Mouse (Mus musculus): ENCODE measurements around the gene Fbxo11. TPM values are rescaled to one million over a fixed set of nuclear protein-coding genes. Genes with fewer than 3 reads are reported as not detected.
A peak's percentile ranks its signal among the peaks of the same experiment; 100 is the strongest.

Gene Fbxo11
- polyA plus RNA-seq (2015; fragmentation: Nextera tagmentation; extraction: Ambion mirVana) = 14.8 and 15.6 TPM in 2 replicates

DNA sequence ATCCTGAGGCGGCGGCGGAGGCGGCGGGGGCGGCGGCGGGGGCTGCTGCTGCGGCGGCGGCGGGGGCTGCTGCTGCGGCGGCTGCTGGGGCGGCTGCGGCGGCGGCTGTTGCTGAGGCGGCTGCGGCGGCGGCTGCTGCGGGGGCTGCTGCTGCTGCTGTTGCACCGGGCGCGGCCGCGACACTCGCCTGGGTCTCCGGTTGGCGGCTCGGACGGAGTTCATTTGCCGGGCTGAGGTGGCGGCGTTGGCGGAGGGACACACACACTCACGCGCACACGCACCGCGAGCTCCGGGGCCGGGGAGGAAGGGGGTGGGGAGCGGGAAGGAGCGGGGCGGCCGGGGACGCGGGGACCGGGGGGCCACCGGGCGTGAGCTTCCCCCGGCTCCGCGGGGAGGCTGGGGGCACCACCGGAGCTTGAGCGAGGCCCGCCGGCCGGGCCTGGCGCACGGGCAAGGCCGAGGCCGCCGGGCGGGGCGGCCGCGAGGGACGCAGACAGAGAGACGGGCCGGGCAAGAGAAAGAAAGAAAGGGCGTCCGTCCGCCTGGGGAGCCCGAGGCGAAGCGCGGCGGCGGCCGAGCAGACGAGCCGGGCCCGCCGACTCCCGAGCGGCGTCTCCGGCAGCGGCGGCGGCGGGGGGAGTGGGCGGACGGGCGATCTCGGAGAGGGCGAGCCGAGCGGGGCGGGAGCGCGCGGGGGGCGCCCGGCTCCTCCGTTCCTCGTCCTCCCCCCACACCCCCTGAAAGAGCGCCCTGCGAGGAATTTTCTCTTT, at the start of gene Fbxo11:
Gene Fbxo11 (minus strand): TSS at position 261 of the 770 bp plus-strand sequence.
- Histone ChIP-seq H3K4me1 (ENCODE audit: insufficient read depth, low read length) (peaks cover 9% of the 10 kb centered on the region), H3K36me3 (ENCODE audit: insufficient read depth, low read length) (0 out of 2 replicates have a peak, but pooled peaks cover under 1% of the 10 kb centered on the region), H3K27ac (ENCODE audit: low read length) (peak within 1 kb of the TSS; percentile 99), H3K9ac (replicated peaks; ENCODE audit: low read length) (peak within 1 kb of the TSS; percentile 100), H3K9me3 (ENCODE audit: low read length) (no peaks in the 10 kb centered on the region), H3K27me3 (ENCODE audit: insufficient read depth, low read length) (no peaks in the 10 kb centered on the region), H3K4me3 (ENCODE audit: low read length) (peak within 1 kb of the TSS; percentile 100), H3K4me2 (replicated peaks; ENCODE audit: low read depth, low read length) (peak within 1 kb of the TSS; percentile 84)
- WGBS = under 1% methylated on average over 48 of the region's 112 CpGs
- peak; percentile 9; the same call in 1 of the 2 replicates for ATAC-seq (ENCODE audit: low FRiP score, low TSS enrichment)

GRCm38 (mm10) chr17:88113883-88114229, 48.8 kb upstream of the Fbxo11 start:
- H3K9ac ChIP-seq (replicated peaks; ENCODE audit: low read length) = no peak overlapping the region
- no peaks in the 10 kb centered on the region for H3K36me3 ChIP-seq (ENCODE audit: insufficient read depth, low read length)
- no peak overlapping the region for H3K27ac ChIP-seq (ENCODE audit: low read length)
- no peaks in the 10 kb centered on the region for H3K9me3 ChIP-seq (ENCODE audit: low read length)
- WGBS = 94% methylated on average over 10 of the region's 10 CpGs
- H3K4me2 ChIP-seq (replicated peaks; ENCODE audit: low read depth, low read length) = no peak overlapping the region
- no peaks in the 10 kb centered on the region for H3K27me3 ChIP-seq (ENCODE audit: insufficient read depth, low read length)
- peaks cover 7% of the 10 kb centered on the region for H3K4me1 ChIP-seq (ENCODE audit: insufficient read depth, low read length)
- no peak overlapping the region for H3K4me3 ChIP-seq (ENCODE audit: low read length)
- ATAC-seq (ENCODE audit: low FRiP score, low TSS enrichment) = no peak

GRCm38 (mm10) chr17:88113015-88113882, 48.2 kb upstream of the Fbxo11 start:
- H3K4me2 ChIP-seq (replicated peaks; ENCODE audit: low read depth, low read length) = no peak overlapping the region
- WGBS = 84% methylated on average over 12 of the region's 12 CpGs
- no peak for ATAC-seq (ENCODE audit: low FRiP score, low TSS enrichment)
- no peak overlapping the region for H3K27ac ChIP-seq (ENCODE audit: low read length)
- no peak overlapping the region for H3K4me3 ChIP-seq (ENCODE audit: low read length)
- no peaks in the 10 kb centered on the region for H3K9me3 ChIP-seq (ENCODE audit: low read length)
- H3K9ac ChIP-seq (replicated peaks; ENCODE audit: low read length) = no peak overlapping the region
- H3K36me3 ChIP-seq (ENCODE audit: insufficient read depth, low read length) = no peaks in the 10 kb centered on the region
- no peaks in the 10 kb centered on the region for H3K27me3 ChIP-seq (ENCODE audit: insufficient read depth, low read length)
- H3K4me1 ChIP-seq (ENCODE audit: insufficient read depth, low read length) = peaks cover 7% of the 10 kb centered on the region

DNA sequence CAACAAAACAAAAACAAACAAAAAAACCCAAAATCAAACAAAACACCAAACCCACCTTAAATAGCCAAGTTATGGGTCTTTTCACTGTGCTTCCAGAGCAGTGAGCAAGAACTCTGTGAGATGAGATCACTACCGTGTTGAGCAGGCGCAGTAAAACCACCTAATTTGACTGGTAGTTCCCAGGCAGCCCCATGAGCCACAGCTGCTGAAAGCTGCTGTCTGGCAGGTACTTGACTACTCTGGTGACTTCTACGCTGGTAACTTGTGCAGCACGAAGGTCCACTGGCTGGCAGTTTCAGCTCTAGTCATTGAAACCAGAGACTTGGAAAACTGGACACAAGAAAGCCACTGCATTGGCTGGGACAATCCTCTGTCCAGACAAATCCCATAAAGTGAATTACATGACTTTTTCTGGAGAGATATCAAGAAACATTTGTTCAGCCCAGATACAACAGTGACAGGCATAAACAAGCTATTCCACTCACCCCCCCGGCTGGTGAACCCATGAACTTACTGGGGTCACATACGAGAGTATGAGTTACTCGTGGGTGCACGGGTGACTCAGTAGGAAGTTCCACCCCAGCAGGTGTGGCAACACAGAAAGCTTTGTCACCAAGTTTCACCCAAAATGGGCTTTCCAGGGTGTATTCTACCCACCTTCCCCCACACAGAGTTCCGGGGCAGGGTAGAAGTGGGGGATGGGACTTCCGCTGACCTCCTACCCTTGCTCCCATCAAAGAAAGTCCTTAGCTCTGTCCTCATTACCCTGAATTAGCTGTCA, 47.0 kb upstream of the Fbxo11 start:
- no peak for ATAC-seq (ENCODE audit: low FRiP score, low TSS enrichment)

DNA sequence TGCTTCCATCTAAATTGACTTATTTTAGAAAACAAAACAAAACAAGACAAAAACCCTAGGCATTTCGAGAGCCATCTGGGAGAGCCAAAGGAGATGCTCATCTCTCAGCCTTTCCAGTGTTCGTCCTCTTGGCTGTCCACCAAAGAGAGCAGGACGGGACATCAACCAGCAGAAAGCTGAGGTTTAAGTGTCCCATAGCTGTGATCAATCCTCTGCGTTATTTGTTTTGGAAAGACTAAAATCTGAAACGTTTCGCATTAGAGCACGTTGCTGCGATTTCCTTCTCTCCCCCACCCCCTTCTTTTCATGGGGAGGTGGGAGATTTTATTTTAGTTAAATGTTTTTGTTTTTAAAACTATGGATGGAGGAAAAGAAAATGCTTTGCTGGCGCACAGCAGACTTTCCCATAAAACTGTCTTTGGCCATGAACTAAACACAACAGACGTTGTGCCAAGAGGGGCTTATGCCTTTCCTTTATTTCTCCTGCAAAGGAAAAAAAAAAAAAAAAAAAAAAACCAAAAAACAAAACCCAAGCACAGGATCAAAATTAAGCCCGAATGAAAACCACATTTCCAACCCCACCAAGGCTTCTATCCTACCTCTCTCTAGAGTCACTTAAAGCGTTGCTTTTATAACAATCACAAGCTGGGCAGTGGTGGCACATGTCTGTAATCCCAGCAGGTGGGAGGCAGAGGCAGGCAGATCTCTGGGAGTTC, 46.1 kb upstream of the Fbxo11 start:
- ATAC-seq (ENCODE audit: low FRiP score, low TSS enrichment) = no peak
- WGBS = 64% methylated on average over 12 of the region's 12 CpGs

More for the DNA sequence above, 47.0 kb upstream of the Fbxo11 start:
- H3K4me2 ChIP-seq (replicated peaks; ENCODE audit: low read depth, low read length) = no peak overlapping the region
- H3K27me3 ChIP-seq (ENCODE audit: insufficient read depth, low read length) = no peaks in the 10 kb centered on the region
- H3K9me3 ChIP-seq (ENCODE audit: low read length) = no peaks in the 10 kb centered on the region
- H3K4me1 ChIP-seq (ENCODE audit: insufficient read depth, low read length) = peaks cover 7% of the 10 kb centered on the region
- H3K27ac ChIP-seq (ENCODE audit: low read length) = no peak overlapping the region
- H3K4me3 ChIP-seq (ENCODE audit: low read length) = no peak overlapping the region
- H3K9ac ChIP-seq (replicated peaks; ENCODE audit: low read length) = no peak overlapping the region
- H3K36me3 ChIP-seq (ENCODE audit: insufficient read depth, low read length) = no peaks in the 10 kb centered on the region
- 44% methylated on average over 10 of the region's 10 CpGs for WGBS

GRCm38 (mm10) chr17:88107708-88108107, 42.6 kb upstream of the Fbxo11 start:
- H3K36me3 ChIP-seq (ENCODE audit: insufficient read depth, low read length) = no peaks in the 10 kb centered on the region
- H3K4me1 ChIP-seq (ENCODE audit: insufficient read depth, low read length) = peaks cover 7% of the 10 kb centered on the region
- no peak overlapping the region for H3K9ac ChIP-seq (replicated peaks; ENCODE audit: low read length)
- WGBS = 94% methylated on average over 4 of the region's 4 CpGs
- no peaks in the 10 kb centered on the region for H3K9me3 ChIP-seq (ENCODE audit: low read length)
- ATAC-seq (ENCODE audit: low FRiP score, low TSS enrichment) = no peak
- H3K27me3 ChIP-seq (ENCODE audit: insufficient read depth, low read length) = no peaks in the 10 kb centered on the region
- H3K4me2 ChIP-seq (replicated peaks; ENCODE audit: low read depth, low read length) = no peak overlapping the region
- no peak overlapping the region for H3K27ac ChIP-seq (ENCODE audit: low read length)
- no peak overlapping the region for H3K4me3 ChIP-seq (ENCODE audit: low read length)

More for the DNA sequence above, 46.1 kb upstream of the Fbxo11 start:
- Histone ChIP-seq H3K27me3 (ENCODE audit: insufficient read depth, low read length) (no peaks in the 10 kb centered on the region), H3K27ac (ENCODE audit: low read length) (no peak overlapping the region), H3K9ac (replicated peaks; ENCODE audit: low read length) (no peak overlapping the region), H3K36me3 (ENCODE audit: insufficient read depth, low read length) (no peaks in the 10 kb centered on the region), H3K4me2 (replicated peaks; ENCODE audit: low read depth, low read length) (no peak overlapping the region), H3K9me3 (ENCODE audit: low read length) (no peaks in the 10 kb centered on the region), H3K4me3 (ENCODE audit: low read length) (no peak overlapping the region), H3K4me1 (ENCODE audit: insufficient read depth, low read length) (peaks cover 7% of the 10 kb centered on the region)

GRCm38 (mm10) chr17:88106365-88106764, 41.3 kb upstream of the Fbxo11 start:
- H3K9ac ChIP-seq (replicated peaks; ENCODE audit: low read length) = no peak overlapping the region
- ATAC-seq (ENCODE audit: low FRiP score, low TSS enrichment) = no peak
- 93% methylated on average over 9 of the region's 9 CpGs for WGBS

GRCm38 (mm10) chr17:88102597-88102996, 37.5 kb upstream of the Fbxo11 start:
- Histone ChIP-seq H3K4me2 (replicated peaks; ENCODE audit: low read depth, low read length) (no peak overlapping the region), H3K9ac (replicated peaks; ENCODE audit: low read length) (no peak overlapping the region)
- WGBS = 71% methylated on average over 7 of the region's 7 CpGs

More at GRCm38 (mm10) chr17:88106365-88106764, 41.3 kb upstream of the Fbxo11 start:
- Histone ChIP-seq H3K9me3 (ENCODE audit: low read length) (no peaks in the 10 kb centered on the region), H3K27ac (ENCODE audit: low read length) (no peak overlapping the region), H3K4me3 (ENCODE audit: low read length) (no peak overlapping the region), H3K4me1 (ENCODE audit: insufficient read depth, low read length) (no peaks in the 10 kb centered on the region), H3K27me3 (ENCODE audit: insufficient read depth, low read length) (no peaks in the 10 kb centered on the region), H3K4me2 (replicated peaks; ENCODE audit: low read depth, low read length) (no peak overlapping the region), H3K36me3 (ENCODE audit: insufficient read depth, low read length) (no peaks in the 10 kb centered on the region)

More at GRCm38 (mm10) chr17:88102597-88102996, 37.5 kb upstream of the Fbxo11 start:
- Histone ChIP-seq H3K4me1 (ENCODE audit: insufficient read depth, low read length) (no peaks in the 10 kb centered on the region), H3K9me3 (ENCODE audit: low read length) (no peaks in the 10 kb centered on the region), H3K27me3 (ENCODE audit: insufficient read depth, low read length) (no peaks in the 10 kb centered on the region), H3K27ac (ENCODE audit: low read length) (no peak overlapping the region), H3K36me3 (ENCODE audit: insufficient read depth, low read length) (no peaks in the 10 kb centered on the region), H3K4me3 (ENCODE audit: low read length) (no peak overlapping the region)
- ATAC-seq (ENCODE audit: low FRiP score, low TSS enrichment) = no peak
